Mouse (Mus musculus) forebrain, embryonic 12.5 days (tissue): Measurements from ENCODE around the gene Slc25a13. TPM values are rescaled to one million over a fixed set of nuclear protein-coding genes. Genes with fewer than 3 reads are reported as not detected.
A peak's percentile ranks its signal among the peaks of the same experiment; 100 is the strongest.
"Not testable (repeated sequence)": the region's sequence is repeated elsewhere in the genome, so short reads cannot be mapped to it uniquely, and the experiment has no call there.

ENCODE experiments used
- ATAC-seq: fragments of 200-750 bp; cut with Nextera tagmentation; 2 replicates; pipeline ENCODE4 v1.8.0; 2017; ENCODE audit warnings: moderate TSS enrichment; ENCODE audit not compliant: low FRiP score
- H3K27ac ChIP-seq: fragments of 300-500 bp; sonication (generic); 2 replicates; pipeline ENCODE4 v1.5.1; 2016; ENCODE audit warnings: mild to moderate bottlenecking
- H3K27me3 ChIP-seq: fragments of 300-500 bp; sonication (generic); 2 replicates; pipeline ENCODE4 v1.6.1; 2016; ENCODE audit warnings: mild to moderate bottlenecking
- H3K36me3 ChIP-seq: fragments of 300-500 bp; sonication (generic); replicated peaks from 2 replicates; pipeline ENCODE4 v1.6.1; 2016; ENCODE audit warnings: mild to moderate bottlenecking
- H3K4me1 ChIP-seq: fragments of 300-500 bp; sonication (generic); 2 replicates; pipeline ENCODE4 v1.6.1; 2016
- H3K4me2 ChIP-seq: fragments of 300-500 bp; sonication (generic); 2 replicates; pipeline ENCODE4 v1.6.1; 2016; ENCODE audit warnings: mild to moderate bottlenecking, moderate library complexity
- H3K4me3 ChIP-seq: fragments of 300-500 bp; sonication (generic); replicated peaks from 2 replicates; pipeline ENCODE4 v1.5.1; 2016; ENCODE audit warnings: mild to moderate bottlenecking
- H3K9ac ChIP-seq: fragments of 300-500 bp; sonication (generic); 2 replicates; pipeline ENCODE4 v1.6.1; 2016; ENCODE audit warnings: mild to moderate bottlenecking
- H3K9me3 ChIP-seq: fragments of 300-500 bp; sonication (generic); 2 replicates; pipeline ENCODE4 v1.6.1; 2016
- WGBS: fragments of 180-500 bp; shearing (Covaris S2); methylation state at CpG from one replicate; pipeline ENCODE4 v1.1.7; 2016; 5-methylcytosine and 5-hydroxymethylcytosine counted together
- polyA plus RNA-seq: library from polyadenylated mRNA; unstranded; fragments of >200 nt; fragmentation: Nextera tagmentation; extraction: Ambion mirVana; gene quantifications from 2 replicates; pipeline ENCODE4 v1.2.1, GENCODE M21; 2016

The Slc25a13 gene
- polyA plus RNA-seq, 1 experiment from 2014 or later, result 23.6 TPM

DNA sequence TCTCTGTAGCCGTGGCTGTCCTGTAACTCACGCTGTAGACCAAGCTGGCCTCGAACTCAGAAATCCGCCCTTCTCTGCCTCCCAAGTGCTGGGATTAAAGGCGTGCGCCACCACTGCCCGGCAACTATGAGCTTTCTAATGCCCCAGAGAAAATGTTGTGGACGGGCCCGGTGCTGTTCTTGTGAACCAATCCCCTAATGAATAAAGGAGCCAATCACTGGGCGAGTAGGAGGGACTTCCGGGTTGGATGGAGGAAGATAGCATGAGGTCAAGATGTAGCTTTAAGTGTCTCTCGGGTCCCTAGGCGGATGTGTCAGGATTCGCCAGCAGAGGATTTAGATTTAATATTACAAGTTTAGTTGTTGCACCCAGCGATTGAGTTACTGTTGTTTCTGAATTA lies 38.6 kb downstream of the Slc25a13 start:
- ATAC-seq, H3K36me3 ChIP-seq, H3K27me3 ChIP-seq, H3K9me3 ChIP-seq, H3K4me2 ChIP-seq, H3K4me3 ChIP-seq, H3K27ac ChIP-seq, H3K9ac ChIP-seq: not testable (repeated sequence)
- 95% methylated on average over 15 of the region's 15 CpGs for WGBS
- peaks cover 21% of the 10 kb centered on the region for H3K4me1 ChIP-seq

DNA sequence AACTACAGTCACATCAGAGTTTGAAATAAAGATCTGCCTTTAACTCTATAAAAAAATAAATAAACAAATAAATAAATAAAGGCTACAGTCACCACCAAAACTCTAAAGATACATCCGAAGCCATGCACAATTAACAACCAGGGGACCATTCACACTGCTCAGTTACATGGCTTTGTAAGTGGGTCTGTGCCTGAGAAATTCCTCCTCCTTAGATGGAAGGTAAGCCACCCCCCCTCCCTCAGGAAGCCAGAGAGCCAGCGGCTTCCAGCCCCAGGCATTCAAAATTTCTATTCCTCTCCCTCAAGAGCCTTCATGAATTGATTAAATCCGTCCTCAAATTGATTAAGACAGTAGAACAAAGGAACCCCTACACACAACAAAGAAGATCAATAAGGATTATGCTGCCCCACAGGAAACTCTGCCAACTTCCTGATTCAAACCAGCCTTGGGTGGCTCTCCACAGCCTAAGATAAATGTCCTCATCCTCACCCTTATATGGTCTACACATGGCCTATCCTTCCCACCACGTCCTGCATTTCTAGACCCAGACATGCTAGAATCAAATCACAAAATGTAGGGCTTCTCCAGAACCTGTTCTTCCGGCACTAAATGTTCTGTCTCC lies 41.5 kb downstream of the Slc25a13 start:
- no peak for ATAC-seq
- WGBS, result 30% methylated on average over 5 of the region's 5 CpGs
- H3K27me3 ChIP-seq, result no peaks in the 10 kb centered on the region

DNA sequence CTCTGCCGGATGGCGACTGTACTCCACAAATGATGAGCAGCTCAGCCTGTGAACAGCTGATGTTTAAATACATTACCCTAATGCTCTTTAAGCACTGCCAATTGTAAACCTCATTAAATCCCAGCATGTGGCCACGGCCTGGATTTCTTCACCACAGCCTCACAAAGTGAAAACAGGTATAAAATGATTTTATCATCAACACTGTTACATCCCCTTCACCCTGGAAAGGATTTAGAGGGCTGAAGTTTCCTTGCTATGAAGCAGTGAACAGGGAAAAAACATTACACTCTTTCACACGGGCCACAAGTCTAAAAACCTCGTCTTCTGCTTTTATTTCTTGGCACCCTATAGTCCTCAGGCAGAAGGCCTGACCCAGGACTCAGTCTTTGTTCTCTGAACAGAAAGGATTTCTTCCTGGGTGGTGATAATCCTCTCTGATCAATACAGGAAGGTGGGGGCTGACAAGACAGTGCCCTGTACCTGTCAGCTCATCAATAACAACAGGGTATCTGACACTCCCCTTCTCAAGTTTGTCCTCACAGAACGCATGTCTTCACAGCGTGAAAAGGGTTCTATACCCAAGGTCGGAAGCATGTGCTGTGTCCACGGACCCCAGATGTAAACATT lies 42.9 kb downstream of the Slc25a13 start:
- ATAC-seq, result peak; percentile 85
- 9% methylated on average over 9 of the region's 9 CpGs for WGBS
- Histone ChIP-seq H3K9me3 (no peaks in the 10 kb centered on the region), H3K9ac (no peak overlapping the region), H3K4me1 (peaks cover 34% of the 10 kb centered on the region), H3K27ac (peak overlapping the region; percentile 25), H3K4me3 (no peak overlapping the region), H3K36me3 (0 out of 2 replicates have a peak, but pooled peaks cover 4% of the 10 kb centered on the region), H3K4me2 (peak overlapping the region; percentile 22; the same call in 1 of the 2 replicates), H3K27me3 (no peaks in the 10 kb centered on the region)

More for the DNA sequence above, 41.5 kb downstream of the Slc25a13 start:
- no peak overlapping the region for H3K4me3 ChIP-seq
- peaks cover 29% of the 10 kb centered on the region for H3K4me1 ChIP-seq
- H3K9me3 ChIP-seq, result no peaks in the 10 kb centered on the region
- no peak overlapping the region for H3K9ac ChIP-seq
- no peak overlapping the region for H3K27ac ChIP-seq
- no peak overlapping the region for H3K4me2 ChIP-seq
- 0 out of 2 replicates have a peak, but pooled peaks cover 4% of the 10 kb centered on the region for H3K36me3 ChIP-seq

DNA sequence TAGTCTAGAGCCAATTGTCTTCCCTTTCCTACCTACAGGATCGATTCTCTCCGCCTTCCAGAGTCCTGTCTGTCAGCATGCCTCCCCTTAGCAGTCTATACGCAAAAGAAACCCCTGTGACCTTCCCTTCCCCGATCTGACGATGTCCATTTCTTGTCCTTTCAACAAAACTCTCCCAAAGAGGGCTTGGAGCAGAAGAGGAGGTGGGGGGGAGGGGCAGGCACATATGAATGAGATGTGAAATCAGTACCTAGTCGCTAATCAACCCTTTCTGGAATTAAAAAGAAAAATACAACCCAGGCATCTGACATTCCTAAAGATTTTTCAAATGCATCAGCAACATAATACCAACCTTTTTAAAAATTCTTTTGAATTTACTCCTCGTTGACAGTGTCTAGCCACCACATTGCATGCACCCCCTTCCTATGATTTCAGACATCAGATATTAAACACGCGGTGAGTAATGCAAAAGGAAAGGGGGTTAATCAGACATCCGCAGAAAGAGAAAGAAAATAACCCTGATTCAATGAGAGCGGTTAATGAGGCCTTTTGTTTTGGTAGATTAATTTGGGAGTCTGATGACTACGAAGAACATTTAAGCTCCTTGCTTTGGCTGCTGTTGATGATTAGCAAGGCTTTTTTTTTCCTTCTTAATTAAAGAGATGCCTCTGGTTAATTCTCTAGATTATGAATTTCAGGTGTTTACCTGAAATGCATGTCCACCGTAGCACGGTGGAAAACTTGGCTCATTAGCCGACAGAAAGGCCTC lies 43.6 kb downstream of the Slc25a13 start:
- Histone ChIP-seq H3K4me1 (peaks cover 41% of the 10 kb centered on the region), H3K9ac (no peak overlapping the region), H3K27me3 (no peaks in the 10 kb centered on the region), H3K27ac (peak overlapping the region; percentile 25), H3K9me3 (no peaks in the 10 kb centered on the region), H3K4me3 (no peak overlapping the region), H3K36me3 (no peaks in the 10 kb centered on the region), H3K4me2 (peak overlapping the region; percentile 22; the same call in 1 of the 2 replicates)
- WGBS, result 9% methylated on average over 15 of the region's 15 CpGs
- ATAC-seq, result peak; percentile 52; the same call in 1 of the 2 replicates

DNA sequence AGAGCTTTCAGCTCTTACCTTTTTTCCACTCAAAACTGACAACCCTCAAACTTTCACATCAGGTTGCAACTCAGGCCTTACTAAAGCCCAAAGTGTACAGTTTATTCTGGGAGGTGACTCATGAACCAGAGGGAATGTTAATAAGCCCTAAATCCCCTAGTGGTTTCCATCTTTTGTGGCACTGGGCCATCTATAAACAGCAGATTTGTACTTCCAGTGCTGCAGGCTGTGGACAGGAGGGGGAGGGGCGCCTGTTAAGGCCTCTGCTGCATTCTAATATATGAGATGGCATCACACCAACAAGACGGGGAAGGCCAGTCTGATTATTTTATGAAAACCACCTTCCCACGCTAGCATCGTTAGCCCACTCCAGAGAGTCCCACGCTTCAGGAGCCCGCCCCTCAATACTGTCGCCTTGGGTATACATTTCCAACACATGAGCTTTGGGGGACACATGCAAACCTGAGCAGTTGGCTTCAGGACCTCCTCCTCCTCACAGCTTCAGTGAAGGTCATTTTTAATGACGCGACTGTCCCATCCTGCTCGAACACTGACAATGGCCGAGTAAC lies 48.3 kb downstream of the Slc25a13 start:
- Histone ChIP-seq H3K27ac (no peak overlapping the region), H3K27me3 (peaks cover 14% of the 10 kb centered on the region; the same call in 1 of the 2 replicates), H3K9me3 (no peaks in the 10 kb centered on the region), H3K4me1 (peaks cover 33% of the 10 kb centered on the region), H3K4me3 (no peak overlapping the region), H3K9ac (no peak overlapping the region), H3K36me3 (no peaks in the 10 kb centered on the region), H3K4me2 (no peak overlapping the region)
- ATAC-seq, result peak; percentile 44
- 66% methylated on average over 11 of the region's 11 CpGs for WGBS

DNA sequence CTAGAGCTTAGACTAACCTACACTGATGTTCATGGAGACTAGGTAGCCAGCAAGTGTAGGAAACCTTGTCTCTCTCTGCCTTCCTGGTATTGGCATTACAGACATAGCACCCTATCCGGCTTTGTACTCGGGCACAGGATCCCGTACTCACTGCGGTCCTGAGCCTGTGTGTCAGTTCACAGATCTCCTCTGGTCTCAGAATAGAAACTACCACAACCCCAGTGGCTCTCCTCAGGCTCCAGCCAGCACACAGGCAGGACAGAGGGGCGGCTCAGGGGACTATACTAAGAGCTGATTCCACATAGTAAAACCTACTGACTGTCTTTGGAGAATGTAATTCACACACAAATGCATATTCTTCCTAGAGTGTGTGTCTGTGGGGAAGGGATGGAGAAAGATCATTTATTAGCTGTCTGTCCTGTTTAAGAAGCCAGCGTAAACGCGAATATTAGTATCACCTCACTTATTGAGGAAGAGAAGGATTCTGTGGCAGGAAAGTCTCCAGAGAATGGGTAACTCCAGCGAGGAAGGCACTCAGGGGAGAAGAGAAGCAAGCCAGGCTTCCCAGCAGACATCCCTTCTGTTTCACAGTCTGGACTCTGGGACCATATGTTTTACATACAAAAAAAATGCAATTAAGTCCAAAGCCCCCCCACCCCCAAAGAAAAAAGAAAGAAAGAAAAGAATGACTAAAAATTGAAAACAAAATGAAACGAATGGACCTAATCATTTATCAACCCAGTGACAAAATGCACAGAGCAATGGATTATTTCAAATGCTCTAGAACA lies 49.4 kb downstream of the Slc25a13 start:
- Histone ChIP-seq H3K27ac (no peak overlapping the region), H3K36me3 (no peaks in the 10 kb centered on the region), H3K27me3 (peaks cover 14% of the 10 kb centered on the region; the same call in 1 of the 2 replicates), H3K4me2 (no peak overlapping the region), H3K4me3 (no peak overlapping the region), H3K9me3 (no peaks in the 10 kb centered on the region), H3K4me1 (peaks cover 33% of the 10 kb centered on the region), H3K9ac (no peak overlapping the region)
- 90% methylated on average over 10 of the region's 10 CpGs for WGBS
- ATAC-seq, result no peak

DNA sequence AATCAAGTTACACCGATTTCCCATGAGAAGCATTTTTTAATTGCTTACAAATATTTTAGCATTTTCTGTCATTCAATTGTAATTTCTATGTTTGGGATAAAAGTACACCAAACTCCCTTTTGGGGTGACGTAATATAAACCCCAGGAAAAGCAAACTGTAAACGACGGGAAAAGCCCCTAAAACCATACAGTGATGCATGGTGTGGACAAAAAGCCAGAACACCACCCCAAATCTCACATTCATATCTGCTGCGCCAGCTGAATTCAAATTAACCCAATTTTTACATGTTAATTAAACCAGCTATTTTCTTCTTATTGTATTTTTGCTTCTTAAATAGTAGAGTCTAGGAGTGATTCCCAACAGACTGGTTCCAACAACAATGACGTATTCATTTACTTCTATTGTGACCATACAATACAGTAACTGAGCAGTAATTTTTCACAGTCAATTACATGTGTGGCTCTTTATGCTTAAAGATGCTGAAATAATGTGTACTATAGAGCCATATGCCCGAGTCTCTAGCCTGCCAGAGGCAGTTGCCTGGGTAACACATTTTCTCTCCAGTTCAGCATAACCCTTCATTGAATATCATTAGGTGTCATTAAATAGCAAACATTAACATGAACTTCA lies 53.9 kb downstream of the Slc25a13 start:
- H3K27me3 ChIP-seq, result peaks cover 28% of the 10 kb centered on the region
- H3K4me3 ChIP-seq, result no peak overlapping the region
- ATAC-seq, result peak; percentile 88
- no peaks in the 10 kb centered on the region for H3K36me3 ChIP-seq
- H3K4me2 ChIP-seq, result no peak overlapping the region; the same call in 1 of the 2 replicates
- peak overlapping the region; percentile 86; the same call in 1 of the 2 replicates for H3K27ac ChIP-seq
- WGBS, result 16% methylated on average over 7 of the region's 7 CpGs
- H3K9ac ChIP-seq, result no peak overlapping the region
- no peaks in the 10 kb centered on the region for H3K9me3 ChIP-seq
- peaks cover 44% of the 10 kb centered on the region for H3K4me1 ChIP-seq

DNA sequence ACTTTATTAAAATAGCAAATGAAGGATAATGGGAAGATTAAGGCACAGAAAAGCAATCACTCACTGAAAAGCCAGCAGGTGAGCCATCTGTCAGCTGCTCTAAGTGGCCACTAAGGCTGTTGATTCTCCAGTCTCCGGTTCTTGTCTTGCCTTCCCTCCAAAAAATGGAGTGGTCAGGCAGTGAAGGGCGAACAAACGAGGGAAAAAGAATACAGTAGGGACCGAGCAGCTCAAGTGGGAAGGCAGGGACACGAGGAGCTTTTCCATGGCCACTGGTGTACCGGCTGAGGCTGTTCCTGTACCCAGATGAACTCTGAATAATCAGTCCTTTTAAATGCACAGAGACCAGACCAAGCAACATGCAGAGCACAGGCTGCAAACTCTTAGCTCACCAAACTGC lies 54.8 kb downstream of the Slc25a13 start:
- Histone ChIP-seq H3K9me3 (no peaks in the 10 kb centered on the region), H3K4me2 (peak overlapping the region; percentile 11; the same call in 1 of the 2 replicates), H3K9ac (no peak overlapping the region), H3K4me3 (no peak overlapping the region), H3K27ac (peak overlapping the region; percentile 86), H3K27me3 (peaks cover 25% of the 10 kb centered on the region), H3K36me3 (no peaks in the 10 kb centered on the region), H3K4me1 (peaks cover 43% of the 10 kb centered on the region)
- peak; percentile 31; the same call in 1 of the 2 replicates for ATAC-seq
- WGBS, result 23% methylated on average over 6 of the region's 6 CpGs

DNA sequence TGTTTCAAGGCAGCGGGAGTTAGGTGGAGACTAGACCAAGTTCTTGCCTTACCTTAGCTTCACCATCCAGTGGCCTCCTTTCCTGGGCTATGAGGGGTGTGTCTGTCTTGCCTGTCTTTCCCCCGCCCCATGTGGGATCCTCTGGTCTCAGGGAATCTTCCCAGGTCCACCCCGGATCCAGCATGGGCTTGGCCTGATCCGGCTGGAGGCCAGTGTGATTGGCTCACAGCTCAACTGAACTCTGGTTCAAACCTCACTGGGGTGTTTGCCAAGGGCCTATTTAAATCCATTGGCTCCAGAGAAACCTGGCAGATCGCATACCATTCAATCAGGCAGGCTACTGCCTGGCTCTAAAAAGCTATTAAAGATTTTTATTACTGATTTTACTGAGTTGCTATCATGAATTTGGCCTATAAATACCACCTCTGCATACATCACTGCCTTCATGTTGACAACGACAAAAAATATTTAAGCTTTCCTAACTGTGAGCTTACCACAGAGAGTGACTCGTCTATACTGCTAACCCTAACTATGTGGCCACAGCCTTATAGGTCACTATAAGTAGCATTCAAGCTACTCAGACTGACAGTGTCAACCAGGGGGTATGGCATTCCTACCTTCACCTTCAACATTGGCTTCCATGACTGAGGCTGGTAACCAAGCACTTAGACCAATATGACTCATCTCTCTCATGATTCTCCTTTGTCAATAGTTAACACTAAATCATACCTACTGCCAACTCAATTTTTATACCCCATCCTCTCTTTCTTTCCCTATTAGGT lies 56.1 kb downstream of the Slc25a13 start:
- Histone ChIP-seq H3K4me3 (no peak overlapping the region), H3K4me2 (no peak overlapping the region), H3K27me3 (peaks cover 14% of the 10 kb centered on the region), H3K9me3 (no peaks in the 10 kb centered on the region), H3K27ac (peak overlapping the region; percentile 37; the same call in 1 of the 2 replicates), H3K4me1 (peaks cover 43% of the 10 kb centered on the region), H3K9ac (no peak overlapping the region), H3K36me3 (no peaks in the 10 kb centered on the region)
- 88% methylated on average over 7 of the region's 7 CpGs for WGBS
- no peak for ATAC-seq

DNA sequence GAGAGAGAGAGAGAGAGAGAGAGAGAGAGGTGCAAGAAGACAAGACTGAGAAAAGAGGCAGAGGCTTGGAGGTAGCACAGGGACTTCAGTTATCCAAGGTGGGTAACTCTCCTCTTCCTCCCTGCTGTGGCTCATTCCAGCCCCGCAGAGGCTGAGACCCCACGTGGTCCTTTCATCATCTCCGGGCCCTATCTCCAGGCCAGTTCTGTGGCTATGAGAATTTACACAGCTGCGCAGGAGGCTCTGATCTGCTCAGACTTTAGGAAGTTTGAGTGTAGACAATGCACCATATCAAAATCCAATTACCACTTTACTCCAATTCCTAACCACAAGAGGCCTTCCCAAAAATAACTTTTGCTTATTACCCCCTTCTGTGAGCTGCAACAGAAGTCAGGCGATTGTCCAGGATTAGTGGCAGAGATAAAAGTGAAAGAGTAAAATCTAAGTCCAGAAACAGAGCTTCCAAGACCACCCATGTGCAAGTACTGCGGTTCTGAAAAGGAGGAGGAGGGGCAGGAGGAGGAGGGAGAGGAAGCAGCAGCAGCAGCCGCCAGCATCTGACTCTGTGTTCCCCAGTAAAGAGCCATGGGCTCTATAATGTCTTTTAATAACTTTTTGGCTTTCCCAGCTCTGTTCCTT lies 57.6 kb downstream of the Slc25a13 start:
- Histone ChIP-seq H3K4me3 (no peak overlapping the region), H3K27me3 (peaks cover 14% of the 10 kb centered on the region), H3K9ac (no peak overlapping the region), H3K9me3 (no peaks in the 10 kb centered on the region), H3K27ac (no peak overlapping the region; the same call in 1 of the 2 replicates), H3K4me2 (no peak overlapping the region), H3K4me1 (peaks cover 41% of the 10 kb centered on the region), H3K36me3 (no peaks in the 10 kb centered on the region)
- WGBS, result 2% methylated on average over 7 of the region's 7 CpGs
- ATAC-seq, result no peak
